Mouse (Mus musculus) small intestine, adult 2 months (tissue): ENCODE measurements around the gene Metap1.

Source experiments
- CTCF ChIP-seq: fragments of 200-500 bp; IDR thresholded peaks from 2 replicates; pipeline ENCODE4 v1.5.1; 2012; ENCODE audit warnings: low read depth, mild to moderate bottlenecking, control low read depth, inconsistent platforms, low read length, moderate library complexity, mixed read lengths; ENCODE audit not compliant: insufficient replicate concordance, insufficient read length; ENCODE audit errors: extremely low read depth
- POLR2A ChIP-seq: fragments of 200-500 bp; IDR thresholded peaks from 2 replicates; pipeline ENCODE4 v1.6.1; 2012; ENCODE audit warnings: low read depth, mild to moderate bottlenecking, control low read depth, inconsistent platforms, low read length, moderate library complexity

DNA sequence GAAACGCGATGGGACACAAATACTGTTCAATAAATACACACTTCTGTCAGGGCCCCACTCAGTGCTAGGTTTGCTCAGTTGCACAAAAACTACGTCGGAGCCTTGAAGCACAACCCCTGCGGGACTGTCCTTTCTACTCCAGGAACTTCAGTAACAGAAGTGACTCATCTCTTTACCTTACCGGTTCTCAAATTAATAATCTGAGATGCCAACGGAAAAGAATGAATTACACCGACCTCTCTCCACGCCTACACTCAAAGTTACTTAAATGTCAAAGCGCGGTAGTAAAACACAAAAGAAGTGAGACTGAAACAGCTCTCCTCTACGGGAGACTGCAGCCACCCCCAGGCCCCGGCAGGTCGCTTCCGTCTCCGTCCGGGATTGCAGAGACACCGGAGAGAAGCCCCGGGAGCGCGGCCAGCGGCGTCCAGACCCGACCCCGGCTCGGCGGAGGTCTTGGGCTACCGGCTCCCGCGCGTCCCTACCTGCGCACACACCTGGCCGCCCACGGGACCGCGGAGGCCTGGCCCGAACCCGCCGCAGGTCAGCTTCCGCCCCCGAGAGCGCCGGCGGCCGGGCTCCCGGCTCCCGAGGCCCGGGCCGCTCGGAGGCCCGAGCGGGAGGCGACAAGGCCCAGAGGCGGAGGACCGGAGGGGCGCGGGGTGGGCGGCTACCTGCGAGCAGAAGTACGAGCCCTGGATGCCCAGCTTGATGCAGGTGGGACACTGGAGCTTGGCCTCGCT is 560 bp downstream of the Metap1 start:
- TF ChIP-seq POLR2A, result no peak; the same call in 1 of the 2 replicates
- TF ChIP-seq CTCF, result no peak
